Mouse (Mus musculus): ENCODE measurements at regions not wholly inside any gene's neighbourhood (a gene's known extent, or its start where the extent isn't known, plus 50 kb on each side); places are given as distances from the start of the nearest gene placed in this dataset.

DNA sequence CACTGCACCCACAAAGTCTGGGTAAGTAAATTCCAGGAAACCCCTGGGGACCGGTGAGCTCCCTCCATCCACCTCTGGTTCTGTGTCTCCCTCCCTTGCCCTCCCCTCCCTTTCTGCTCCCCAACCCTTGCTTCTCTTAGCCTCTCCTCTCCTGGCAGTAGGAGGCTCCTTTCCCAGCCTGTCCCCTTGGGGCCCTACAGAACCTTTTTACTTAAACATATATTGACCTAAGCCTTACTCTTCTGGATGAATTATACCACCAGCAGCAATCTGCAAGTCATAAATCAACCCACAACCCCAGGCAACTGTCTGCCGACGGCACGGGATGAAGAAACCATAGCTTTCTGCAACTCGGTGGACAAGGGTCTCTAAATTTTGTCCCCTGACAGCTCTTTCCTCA, 380.7 kb upstream of the Tbx3 start:
- TF ChIP-seq POU5F1 (IDR thresholded peaks at IDR 0.05; ENCODE audit: borderline replicate concordance, low read length), result no peak
- TF ChIP-seq CTCF (conservative IDR thresholded peaks at IDR 0.05; ENCODE audit: low read length), result no peak
- TF ChIP-seq NANOG (IDR thresholded peaks at IDR 0.05; ENCODE audit: borderline replicate concordance, low read length), result no peak
